Mouse (Mus musculus): ENCODE measurements around the gene Flot2. TPM values are rescaled to one million over a fixed set of nuclear protein-coding genes. Genes with fewer than 3 reads are reported as not detected.

Gene Flot2
- polyA plus RNA-seq, 1 experiment from 2014 or later, result 71.8 TPM

DNA sequence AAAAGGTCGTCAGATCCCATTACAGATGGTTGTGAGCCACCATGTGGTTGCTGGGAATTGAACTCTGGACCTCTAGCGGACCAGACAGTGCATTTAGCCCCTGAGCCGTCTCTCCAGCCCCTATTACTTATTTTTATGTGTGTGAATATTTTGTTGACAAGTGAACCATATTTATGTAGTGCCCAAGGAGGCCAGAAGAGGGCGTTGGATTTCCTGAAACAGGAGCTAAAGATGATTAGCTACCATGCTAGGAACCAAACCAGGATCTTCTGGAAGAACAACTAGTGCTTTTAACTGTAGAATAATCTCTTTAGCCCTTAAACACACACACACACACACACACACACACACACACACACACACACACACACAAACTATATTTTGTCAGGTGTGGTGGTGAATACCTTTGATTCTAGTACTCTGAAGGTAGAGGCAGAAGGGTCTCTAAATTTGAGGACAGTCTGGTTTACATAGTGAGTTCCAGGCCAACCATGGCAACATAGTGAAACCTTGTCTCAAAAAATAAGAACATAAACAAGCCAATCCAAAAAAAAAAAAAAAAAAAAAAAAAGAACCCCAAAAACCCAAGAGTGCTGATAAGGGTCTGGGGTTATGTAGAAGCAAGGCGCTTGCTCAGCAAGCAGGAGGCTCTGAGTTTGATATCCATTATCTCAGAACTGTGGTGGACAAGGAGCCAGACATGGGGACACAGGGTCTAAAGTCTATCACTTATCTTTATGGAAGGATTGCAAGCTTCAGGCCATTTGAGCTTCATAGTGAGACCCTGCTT lies 65.4 kb downstream of the Flot2 start:
- no peaks in the 10 kb centered on the region for H3K27me3 ChIP-seq (replicated peaks)
- H3K4me1 ChIP-seq, result peaks cover 28% of the 10 kb centered on the region
- no peak overlapping the region for H3K4me2 ChIP-seq
- H3K4me3 ChIP-seq, result no peak overlapping the region
- no peaks in the 10 kb centered on the region; the same call in 1 of the 2 replicates for H3K9me3 ChIP-seq
- ATAC-seq (ENCODE audit: extremely low read depth, insufficient number of reproducible peaks, low FRiP score, low TSS enrichment), result no peak
- WGBS, result 65% methylated on average over 5 of the region's 5 CpGs
- H3K36me3 ChIP-seq, result peaks cover 49% of the 10 kb centered on the region
- H3K9ac ChIP-seq, result no peak overlapping the region
- no peak overlapping the region for H3K27ac ChIP-seq (replicated peaks)

DNA sequence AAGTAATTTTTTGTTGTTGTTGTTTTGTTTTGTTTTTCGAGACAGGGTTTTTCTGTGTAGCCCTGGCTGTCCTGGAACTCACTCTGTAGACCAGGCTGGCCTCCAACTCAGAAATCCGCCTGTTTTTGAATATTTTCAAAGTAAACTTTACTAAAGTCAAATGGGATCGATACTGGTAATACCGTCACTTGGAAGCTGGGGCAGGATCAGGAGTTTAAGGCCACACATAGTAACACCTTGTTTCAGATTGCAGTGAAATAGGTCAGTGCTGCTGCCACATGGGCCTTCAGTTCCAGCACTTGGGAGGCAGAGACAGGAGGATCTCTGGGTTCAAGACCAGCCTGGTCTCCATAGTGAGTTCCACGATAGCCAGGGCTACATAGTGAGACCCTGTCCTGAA lies 66.8 kb downstream of the Flot2 start:
- H3K4me3 ChIP-seq, result no peak overlapping the region
- peaks cover 30% of the 10 kb centered on the region for H3K4me1 ChIP-seq
- no peak overlapping the region for H3K9ac ChIP-seq
- no peaks in the 10 kb centered on the region for H3K27me3 ChIP-seq (replicated peaks)
- no peak for ATAC-seq (ENCODE audit: extremely low read depth, insufficient number of reproducible peaks, low FRiP score, low TSS enrichment)
- H3K4me2 ChIP-seq, result no peak overlapping the region
- no peak overlapping the region for H3K27ac ChIP-seq (replicated peaks)
- 88% methylated on average over 5 of the region's 5 CpGs for WGBS
- H3K9me3 ChIP-seq, result no peaks in the 10 kb centered on the region; the same call in 1 of the 2 replicates
- peaks cover 39% of the 10 kb centered on the region for H3K36me3 ChIP-seq

MicroRNAs within 50 kb of the gene (microRNA counts, 519-probe panel; counts per million panel counts)
- 6,344 counts per million, percentile 95 among the panel's probes with 10 or more counts for microRNA mmu-miR-144
- microRNA mmu-miR-451, result 5,938 counts per million, percentile 92 among the panel's probes with 10 or more counts

Small RNA genes within 50 kb of the gene (microRNA-seq; reads per million reads assigned to microRNA genes)
- 253 reads per million, percentile 66 among the genes with 10 or more reads in this experiment for gene Mir144
- not detected for gene Mir451a
- gene Mir451b, result not detected

Other genes with a start within 250 kb of the Flot2 start
- gene Pipox, start 143.8 kb upstream of the Flot2 start, polyA plus RNA-seq (2015; fragmentation: Nextera tagmentation; extraction: Ambion mirVana), result 4.6 and 4.9 TPM in 2 replicates
- 0.09 and 0.20 TPM in 2 replicates for gene Sez6, start 107.1 kb upstream of the Flot2 start, polyA plus RNA-seq (2015; fragmentation: Nextera tagmentation; extraction: Ambion mirVana)
- gene Phf12, start 55.2 kb upstream of the Flot2 start, polyA plus RNA-seq (2015; fragmentation: Nextera tagmentation; extraction: Ambion mirVana), result 8.6 and 9.9 TPM in 2 replicates
- gene Dhrs13, start 5.7 kb upstream of the Flot2 start, polyA plus RNA-seq (2015; fragmentation: Nextera tagmentation; extraction: Ambion mirVana), result 13.2 and 14.1 TPM in 2 replicates
- gene Eral1, start 42.5 kb downstream of the Flot2 start, polyA plus RNA-seq (2015; fragmentation: Nextera tagmentation; extraction: Ambion mirVana), result 23.6 and 24.3 TPM in 2 replicates
- gene Fam222b, start 56.7 kb downstream of the Flot2 start, polyA plus RNA-seq (2015; fragmentation: Nextera tagmentation; extraction: Ambion mirVana), result 16.5 and 17.7 TPM in 2 replicates
- gene Traf4, start 127.7 kb downstream of the Flot2 start, polyA plus RNA-seq (2015; fragmentation: Nextera tagmentation; extraction: Ambion mirVana), result 41.2 and 43.0 TPM in 2 replicates
- gene Nek8, start 138.7 kb downstream of the Flot2 start, polyA plus RNA-seq (2015; fragmentation: Nextera tagmentation; extraction: Ambion mirVana), result 12.7 and 13.2 TPM in 2 replicates
- gene Tlcd1, start 138.8 kb downstream of the Flot2 start, polyA plus RNA-seq (2015; fragmentation: Nextera tagmentation; extraction: Ambion mirVana), result 14.3 and 14.7 TPM in 2 replicates
- gene Rpl23a, start 145.7 kb downstream of the Flot2 start, polyA plus RNA-seq (2015; fragmentation: Nextera tagmentation; extraction: Ambion mirVana), result 833 and 868 TPM in 2 replicates
- gene Rab34, start 150.5 kb downstream of the Flot2 start, polyA plus RNA-seq (2015; fragmentation: Nextera tagmentation; extraction: Ambion mirVana), result 57.5 and 60.9 TPM in 2 replicates
- 2.2 and 2.9 TPM in 2 replicates for gene Proca1, start 155.5 kb downstream of the Flot2 start, polyA plus RNA-seq (2015; fragmentation: Nextera tagmentation; extraction: Ambion mirVana)
- 54.1 and 60.7 TPM in 2 replicates for gene Sdf2, start 207.8 kb downstream of the Flot2 start, polyA plus RNA-seq (2015; fragmentation: Nextera tagmentation; extraction: Ambion mirVana)
- gene Supt6, start 208.1 kb downstream of the Flot2 start, polyA plus RNA-seq (2015; fragmentation: Nextera tagmentation; extraction: Ambion mirVana), result 16.6 and 17.0 TPM in 2 replicates
- gene 2610507B11Rik, start 223.8 kb downstream of the Flot2 start, polyA plus RNA-seq (2015; fragmentation: Nextera tagmentation; extraction: Ambion mirVana), result 56.4 and 59.8 TPM in 2 replicates